Mouse (Mus musculus) frontal cortex, postnatal 36 days (tissue): ENCODE results near the gene Xk.
A peak's percentile ranks its signal among the peaks of the same experiment; 100 is the strongest.
"Not testable (repeated sequence)": the region's sequence is repeated elsewhere in the genome, so short reads cannot be mapped to it uniquely, and the experiment has no call there.

Source experiments
- DNase-seq, 2 experiments: peaks; one replicate each; pipeline ENCODE4 v3.0.0; 2022; ENCODE audit warnings: low spot score in 2 of 2

The Xk gene

GRCm38 (mm10) chrX:9272460-9273361, at the start of gene Xk:
TSS of gene Xk (plus strand) at chrX:9272756.
- peak; percentile 21 to 31 for DNase-seq

DNA sequence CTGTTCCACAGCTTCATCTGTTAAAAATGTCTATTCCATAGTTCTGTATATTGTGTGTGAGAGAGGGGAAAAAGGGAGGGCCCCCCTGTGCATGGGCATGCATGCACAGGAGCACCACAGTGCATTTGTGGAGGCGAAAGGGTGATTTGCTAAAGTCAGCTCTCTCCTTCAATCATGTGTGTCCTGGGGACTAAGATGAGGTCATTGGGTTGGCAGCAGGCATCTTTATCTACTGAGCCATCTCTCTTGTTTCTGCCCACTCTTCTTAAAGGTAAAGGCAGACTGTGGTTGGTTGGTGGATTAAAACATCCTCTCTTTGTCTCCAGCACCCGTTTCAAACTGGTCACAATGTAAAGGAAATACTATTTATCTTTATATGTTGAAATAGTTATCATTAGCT, 45.5 kb upstream of the Xk start:
- no peak for DNase-seq

DNA sequence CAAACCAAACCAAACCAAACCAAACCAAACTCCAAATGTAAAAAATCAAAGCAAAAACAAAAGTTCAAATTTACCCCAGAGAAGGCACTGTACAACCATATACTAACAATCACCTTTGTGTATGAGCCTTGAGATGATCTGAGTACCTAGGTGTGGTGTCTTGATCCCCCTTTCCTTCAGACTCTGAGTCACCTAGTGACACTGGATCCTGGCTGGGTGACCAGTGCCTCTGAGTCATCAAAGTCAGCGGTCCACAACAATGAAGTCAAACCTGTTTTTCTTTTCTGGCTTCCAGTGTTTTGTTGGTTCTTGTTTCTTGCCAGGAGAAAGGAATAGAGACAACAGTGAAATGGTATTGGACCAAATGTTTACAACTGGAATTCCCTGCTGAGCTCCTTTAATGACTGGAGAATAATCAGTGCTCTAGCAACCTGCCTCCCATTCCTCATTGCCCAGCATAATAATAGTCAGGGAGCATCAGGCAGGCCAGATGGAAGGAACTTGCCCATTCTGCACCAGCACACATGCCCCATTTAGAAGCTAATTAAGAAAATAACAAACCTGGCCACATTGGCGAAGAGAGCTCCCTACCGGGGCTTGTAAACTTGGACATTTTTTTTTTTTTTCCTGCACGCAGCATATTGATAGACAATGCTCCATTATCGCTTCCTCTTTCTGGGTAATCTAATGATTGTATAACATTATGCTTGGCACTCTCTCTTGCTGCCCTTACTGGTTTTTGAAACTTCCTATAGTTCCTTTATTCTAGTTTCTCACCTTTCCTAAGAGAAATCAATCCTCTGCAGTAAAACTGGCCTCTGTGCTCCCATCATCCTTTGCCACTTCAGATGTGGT, 31.6 kb upstream of the Xk start:
- no peak for DNase-seq

DNA sequence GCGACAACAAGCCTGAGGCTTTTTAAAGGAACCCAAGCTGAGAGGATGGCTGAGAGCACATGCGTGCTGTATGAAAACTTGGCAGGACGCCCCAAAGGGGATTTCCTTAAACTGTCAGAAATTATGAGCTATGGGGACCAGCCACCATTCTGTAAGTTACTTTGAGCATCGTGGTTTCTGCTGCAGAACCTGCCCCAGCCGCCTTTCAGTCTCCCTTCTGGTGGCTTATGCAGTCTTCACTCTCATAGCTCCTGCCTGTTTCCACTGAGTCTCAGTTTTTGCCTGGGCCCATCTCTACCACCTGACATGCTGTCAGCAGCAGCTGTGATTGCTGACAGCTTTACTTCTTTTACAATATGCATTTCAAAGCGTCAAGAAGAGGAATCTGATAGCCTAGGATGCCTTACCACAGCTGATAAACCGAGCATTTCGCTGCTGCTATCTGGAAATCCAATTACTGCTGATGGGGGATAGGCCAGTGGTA, 29.1 kb upstream of the Xk start:
- DNase-seq, result peak in 1 of 2 experiments; percentile 13

DNA sequence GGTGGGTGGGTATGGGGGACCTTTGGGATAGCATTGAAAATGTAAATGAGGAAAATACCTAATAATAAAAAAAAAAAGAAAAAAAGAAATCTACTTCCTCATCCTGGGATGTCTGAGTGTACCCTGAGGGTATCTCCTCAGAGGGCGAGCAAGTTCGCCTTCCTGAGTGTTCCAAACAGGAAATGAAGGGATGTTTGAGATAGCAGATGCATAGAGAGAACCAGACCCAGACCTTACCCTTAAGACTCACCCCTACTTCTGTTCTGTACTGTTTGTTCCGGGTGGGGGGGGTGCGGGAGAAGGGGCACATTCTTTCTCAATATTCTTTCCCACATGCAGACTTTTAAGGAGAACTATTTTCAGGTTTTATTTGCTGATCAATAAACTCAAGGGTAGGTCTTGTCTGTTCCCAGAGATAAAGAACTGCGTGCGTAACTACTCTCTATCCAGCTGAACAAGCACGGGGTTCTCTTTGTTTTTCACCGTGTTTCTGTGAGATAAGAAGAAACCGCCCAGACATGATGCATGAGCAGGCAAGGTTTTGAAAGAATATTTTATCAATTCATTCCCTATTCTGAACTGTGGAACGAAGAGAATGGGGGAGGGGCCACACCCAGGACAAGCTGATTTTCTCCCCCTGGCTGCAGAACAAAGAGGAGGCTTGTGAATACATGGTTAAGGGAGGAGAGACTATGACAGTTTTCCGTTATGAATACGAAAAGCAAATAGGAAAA, 27.8 kb upstream of the Xk start:
- no peak for DNase-seq

- DNase-seq, result no peak
Observed at GRCm38 (mm10) chrX:9248911-9249310, 23.6 kb upstream of the Xk start.

- DNase-seq, result no peak
Observed at GRCm38 (mm10) chrX:9253990-9254389, 18.6 kb upstream of the Xk start.

DNA sequence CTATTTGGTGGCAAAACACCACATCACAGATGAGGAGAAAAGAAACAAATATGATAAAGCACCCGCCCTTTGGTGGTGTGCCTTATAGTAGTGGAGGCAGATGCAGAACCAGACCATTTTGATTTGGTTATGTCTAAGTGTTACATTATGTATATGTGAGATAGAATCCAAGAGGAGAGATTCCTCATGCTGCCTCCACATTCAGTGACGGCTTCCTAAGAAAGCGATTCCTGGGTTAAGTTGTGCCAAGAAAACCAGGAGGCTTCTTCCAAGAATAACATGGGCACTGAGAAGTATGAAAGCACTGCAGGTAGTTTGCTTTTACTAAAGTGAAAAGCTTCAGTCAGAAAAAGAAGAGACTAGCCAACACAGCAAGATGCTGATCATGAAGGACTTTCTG, 17.7 kb upstream of the Xk start:
- DNase-seq, result peak in 1 of 2 experiments; percentile 17

DNA sequence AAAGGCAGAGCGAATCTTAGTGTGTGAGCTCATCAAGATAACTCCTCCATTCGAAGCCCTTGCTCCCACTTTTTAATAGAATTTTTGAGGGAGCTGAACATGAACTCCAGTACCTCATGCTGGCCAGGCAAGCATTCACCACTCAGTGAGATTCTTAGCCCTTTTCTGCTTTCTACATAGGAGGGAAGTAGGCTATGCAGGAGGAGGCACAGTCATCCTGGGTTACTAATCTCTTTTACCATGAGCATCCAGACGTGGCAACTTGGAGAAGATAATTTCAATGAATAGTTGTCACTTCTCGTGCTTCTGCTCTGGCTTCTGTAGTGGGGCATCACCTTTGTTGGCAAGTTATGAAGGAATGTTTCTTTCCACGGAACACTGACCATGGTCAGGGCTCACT, 15.8 kb upstream of the Xk start, which contains the start of gene Gm14862:
Gene Gm14862, minus strand, starts transcription at position 134 of the 400 bp plus-strand sequence.
- no peak for DNase-seq

GRCm38 (mm10) chrX:9257831-9258230, 14.7 kb upstream of the Xk start:
- no peak for DNase-seq

- no peak for DNase-seq
Observed at GRCm38 (mm10) chrX:9259267-9259666, 13.3 kb upstream of the Xk start.

GRCm38 (mm10) chrX:9271112-9271511, 1.4 kb upstream of the Xk start:
- no peak for DNase-seq

DNA sequence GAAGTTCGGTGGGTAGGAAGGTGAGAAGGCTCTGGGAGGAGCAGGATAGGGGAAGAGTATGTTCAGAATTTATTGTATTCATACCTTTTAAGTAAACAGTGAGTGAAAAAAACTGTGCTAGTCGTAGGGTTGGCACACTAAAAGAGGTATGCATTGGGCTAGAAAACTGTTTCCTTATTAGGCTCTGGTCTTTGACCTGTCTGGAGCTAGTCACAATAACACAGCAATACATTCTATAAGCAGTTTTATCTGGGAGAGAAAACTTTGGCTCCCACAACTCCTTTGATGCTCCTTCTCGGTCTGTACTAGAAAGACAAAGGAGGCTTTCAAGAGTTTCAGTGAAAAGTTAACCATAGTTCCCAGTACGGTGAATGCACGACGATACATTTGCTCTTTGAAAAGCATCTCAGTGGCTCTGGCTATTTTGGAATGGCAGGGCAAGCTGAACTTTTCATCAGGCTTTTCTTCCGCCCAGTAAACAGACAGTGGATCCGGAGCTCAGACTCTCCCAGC, 553 bp upstream of the Xk start:
- no peak for DNase-seq

DNA sequence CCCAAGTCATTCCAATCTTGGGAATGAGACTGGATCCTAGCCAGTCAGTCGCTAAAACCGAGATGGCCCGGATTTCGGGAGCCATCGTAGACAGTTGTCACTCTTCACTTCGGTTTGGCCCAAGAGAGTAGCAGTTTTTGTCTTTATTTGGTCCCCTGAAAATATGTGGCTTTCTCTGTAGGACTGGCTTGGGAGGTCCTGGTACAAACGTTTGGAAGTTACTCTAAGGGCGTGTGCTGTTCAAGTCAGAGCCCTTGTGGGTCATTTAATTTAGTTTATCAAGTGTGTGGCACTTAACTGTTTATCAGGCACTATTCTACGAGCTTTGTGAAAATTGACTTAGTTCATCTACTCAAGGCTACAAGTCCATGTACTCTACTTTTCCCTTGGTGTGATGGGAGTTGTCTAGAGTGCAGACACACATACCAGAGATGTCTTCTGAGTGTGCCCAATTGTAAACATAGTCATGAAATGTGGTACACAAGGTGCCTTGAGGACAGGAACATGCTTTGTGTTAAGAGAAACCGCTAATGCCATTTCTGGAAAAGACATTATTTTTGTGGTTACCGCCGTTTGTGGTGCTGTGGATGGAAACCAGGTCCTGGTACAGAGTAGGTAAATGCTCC, 934 bp downstream of the Xk start:
- DNase-seq, result no peak

DNA sequence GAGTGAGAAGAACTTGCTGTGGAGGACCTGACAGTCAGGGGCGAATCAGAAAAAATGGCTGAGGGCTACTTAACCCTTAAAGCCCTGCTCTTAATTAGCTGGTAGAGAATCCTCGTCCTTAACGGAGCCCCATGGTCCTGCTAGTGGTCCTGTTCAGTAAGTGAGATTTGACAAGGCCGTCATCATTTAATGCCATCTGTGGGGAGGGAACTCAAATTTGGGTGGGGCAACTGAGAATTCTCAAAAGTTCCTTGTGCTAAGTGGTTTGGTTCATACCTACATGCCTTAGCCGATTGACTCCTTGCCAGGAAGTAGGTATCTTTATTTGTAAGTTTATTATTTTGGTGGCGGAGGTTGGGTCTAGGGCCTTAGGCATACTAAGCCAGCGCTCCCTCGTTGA, 1.8 kb downstream of the Xk start:
- DNase-seq, result no peak

GRCm38 (mm10) chrX:9283464-9283863, 10.9 kb downstream of the Xk start, which contains the start of gene H2al1m:
TSS of gene H2al1m (plus strand) at chrX:9283764.
- DNase-seq, result not testable (repeated sequence)

DNA sequence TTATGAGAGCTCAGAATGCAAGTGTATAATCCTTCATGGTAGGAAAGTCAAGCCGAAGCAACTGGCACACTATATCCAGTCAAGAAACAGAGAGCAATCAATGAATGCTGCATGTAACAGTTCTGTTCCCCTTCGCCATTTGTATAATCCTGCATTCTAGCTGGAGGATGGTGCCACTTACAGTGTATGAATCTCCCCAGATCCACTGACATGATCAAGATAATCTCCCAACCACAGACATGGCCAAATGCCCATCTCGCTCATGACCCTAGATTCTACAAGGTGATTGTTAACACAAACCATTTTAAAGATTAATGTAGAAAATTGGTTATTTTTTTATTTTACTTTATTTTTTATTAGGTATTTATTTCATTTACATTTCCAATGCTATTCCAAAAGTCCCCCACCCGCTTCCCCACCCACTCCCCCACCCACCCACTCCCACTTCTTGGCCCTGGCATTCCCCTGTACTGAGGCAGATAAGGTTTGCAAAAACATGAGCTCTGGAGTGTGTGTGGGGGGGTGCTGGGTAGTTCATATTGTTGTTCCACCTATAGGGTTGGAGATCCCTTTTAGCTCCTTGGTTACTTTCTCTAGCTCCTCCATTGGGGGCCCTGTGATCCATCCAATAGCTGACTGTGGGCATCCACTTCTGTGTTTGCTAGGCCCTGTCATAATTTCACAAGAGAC, 20.7 kb downstream of the Xk start:
- DNase-seq, result not testable (repeated sequence)

- DNase-seq, result no peak
Observed at GRCm38 (mm10) chrX:9298413-9298864, 25.9 kb downstream of the Xk start.

GRCm38 (mm10) chrX:9302791-9303190, 30.2 kb downstream of the Xk start:
- DNase-seq, result no peak

- no peak for DNase-seq
Observed at GRCm38 (mm10) chrX:9303455-9303854, 30.9 kb downstream of the Xk start.
